Mouse (Mus musculus): ENCODE results near the gene Smarcad1. TPM values are rescaled to one million over a fixed set of nuclear protein-coding genes. Genes with fewer than 3 reads are reported as not detected.
A peak's percentile ranks its signal among the peaks of the same experiment; 100 is the strongest.

Gene Smarcad1
- total and polyA plus RNA-seq, 2 experiments from 2014 or later, result 25.0 to 34.4 TPM

- H3K27me3 ChIP-seq (ENCODE audit: control insufficient read depth, insufficient read depth, low read length), result no peaks in the 10 kb centered on the region
- TF ChIP-seq EP300 (IDR thresholded peaks at IDR 0.05; ENCODE audit: low read depth) (no peak), CTCF (IDR thresholded peaks at IDR 0.05; ENCODE audit: low read depth) (no peak)
- ATAC-seq (ENCODE audit: insufficient read depth, low read depth) (no peak), DNase-seq (ENCODE audit: low spot score) (no peak)
- H3K4me1 ChIP-seq (ENCODE audit: control insufficient read depth, insufficient read depth), result no peaks in the 10 kb centered on the region
- no peak overlapping the region for H3K27ac ChIP-seq (ENCODE audit: low read depth)
- WGBS, result 78% methylated on average over 4 of the region's 4 CpGs
- H3K4me2 ChIP-seq (ENCODE audit: low read depth, low read length), result no peak overlapping the region
- H3K36me3 ChIP-seq (replicated peaks; ENCODE audit: control insufficient read depth, insufficient read depth, low read length), result no peaks in the 10 kb centered on the region
- no peak overlapping the region for H3K9ac ChIP-seq (replicated peaks; ENCODE audit: low read depth, low read length)
- no peak overlapping the region for H3K4me3 ChIP-seq (ENCODE audit: low read depth, low read length)
- H3K9me3 ChIP-seq (replicated peaks; ENCODE audit: control insufficient read depth, low read length), result no peaks in the 10 kb centered on the region
Measured at GRCm38 (mm10) chr6:65146363-65146762, 104.0 kb downstream of the Smarcad1 start.

- no peaks in the 10 kb centered on the region for H3K9me3 ChIP-seq (replicated peaks; ENCODE audit: control insufficient read depth, low read length)
- H3K36me3 ChIP-seq (replicated peaks; ENCODE audit: control insufficient read depth, insufficient read depth, low read length), result no peaks in the 10 kb centered on the region
- H3K27ac ChIP-seq (ENCODE audit: low read depth), result no peak overlapping the region
- peak overlapping the region; percentile 11; the same call in 1 of the 2 replicates for H3K4me3 ChIP-seq (ENCODE audit: low read depth, low read length)
- DNase-seq (ENCODE audit: low spot score) (no peak), ATAC-seq (ENCODE audit: insufficient read depth, low read depth) (no peak)
- no peak overlapping the region for H3K9ac ChIP-seq (replicated peaks; ENCODE audit: low read depth, low read length)
- 14% methylated on average over 22 of the region's 22 CpGs for WGBS
- H3K4me2 ChIP-seq (ENCODE audit: low read depth, low read length), result peak overlapping the region; percentile 47
- TF ChIP-seq CTCF (IDR thresholded peaks at IDR 0.05; ENCODE audit: low read depth) (no peak), EP300 (IDR thresholded peaks at IDR 0.05; ENCODE audit: low read depth) (no peak)
- H3K27me3 ChIP-seq (ENCODE audit: control insufficient read depth, insufficient read depth, low read length), result no peaks in the 10 kb centered on the region
- peaks cover 5% of the 10 kb centered on the region; the same call in 1 of the 2 replicates for H3K4me1 ChIP-seq (ENCODE audit: control insufficient read depth, insufficient read depth)
Measured at GRCm38 (mm10) chr6:65150703-65151102, 108.3 kb downstream of the Smarcad1 start.

GRCm38 (mm10) chr6:65153570-65153969, 111.2 kb downstream of the Smarcad1 start:
- ATAC-seq (ENCODE audit: insufficient read depth, low read depth), result no peak
- 45% methylated on average over 3 of the region's 3 CpGs for WGBS
- no peak overlapping the region for H3K27ac ChIP-seq (ENCODE audit: low read depth)
- H3K27me3 ChIP-seq (ENCODE audit: control insufficient read depth, insufficient read depth, low read length), result no peaks in the 10 kb centered on the region
- TF ChIP-seq EP300 (IDR thresholded peaks at IDR 0.05; ENCODE audit: low read depth) (no peak), CTCF (IDR thresholded peaks at IDR 0.05; ENCODE audit: low read depth) (no peak)
- H3K4me3 ChIP-seq (ENCODE audit: low read depth, low read length), result no peak overlapping the region
- H3K4me2 ChIP-seq (ENCODE audit: low read depth, low read length), result no peak overlapping the region
- no peaks in the 10 kb centered on the region for H3K9me3 ChIP-seq (replicated peaks; ENCODE audit: control insufficient read depth, low read length)
- H3K4me1 ChIP-seq (ENCODE audit: control insufficient read depth, insufficient read depth), result peaks cover 6% of the 10 kb centered on the region; the same call in 1 of the 2 replicates
- H3K36me3 ChIP-seq (replicated peaks; ENCODE audit: control insufficient read depth, insufficient read depth, low read length), result no peaks in the 10 kb centered on the region
- DNase-seq (ENCODE audit: low spot score), result no peak
- H3K9ac ChIP-seq (replicated peaks; ENCODE audit: low read depth, low read length), result no peak overlapping the region

GRCm38 (mm10) chr6:65157042-65157441, 114.7 kb downstream of the Smarcad1 start:
- Histone ChIP-seq H3K9ac (replicated peaks; ENCODE audit: low read depth, low read length) (no peak overlapping the region), H3K4me1 (ENCODE audit: control insufficient read depth, insufficient read depth) (peaks cover 6% of the 10 kb centered on the region; the same call in 1 of the 2 replicates), H3K4me3 (ENCODE audit: low read depth, low read length) (no peak overlapping the region), H3K27ac (ENCODE audit: low read depth) (no peak overlapping the region), H3K36me3 (replicated peaks; ENCODE audit: control insufficient read depth, insufficient read depth, low read length) (no peaks in the 10 kb centered on the region), H3K9me3 (replicated peaks; ENCODE audit: control insufficient read depth, low read length) (no peaks in the 10 kb centered on the region), H3K27me3 (ENCODE audit: control insufficient read depth, insufficient read depth, low read length) (no peaks in the 10 kb centered on the region), H3K4me2 (ENCODE audit: low read depth, low read length) (no peak overlapping the region)
- 84% methylated on average over 4 of the region's 4 CpGs for WGBS
- TF ChIP-seq CTCF (IDR thresholded peaks at IDR 0.05; ENCODE audit: low read depth) (no peak), EP300 (IDR thresholded peaks at IDR 0.05; ENCODE audit: low read depth) (no peak)
- no peak for ATAC-seq (ENCODE audit: insufficient read depth, low read depth)
- no peak for DNase-seq (ENCODE audit: low spot score)

GRCm38 (mm10) chr6:65159381-65159942, 117.1 kb downstream of the Smarcad1 start:
- H3K4me2 ChIP-seq (ENCODE audit: low read depth, low read length), result no peak overlapping the region
- DNase-seq (ENCODE audit: low spot score) (no peak), ATAC-seq (ENCODE audit: insufficient read depth, low read depth) (no peak)
- no peak for TF ChIP-seq CTCF (IDR thresholded peaks at IDR 0.05; ENCODE audit: low read depth)
- no peak for TF ChIP-seq EP300 (IDR thresholded peaks at IDR 0.05; ENCODE audit: low read depth)
- H3K9me3 ChIP-seq (replicated peaks; ENCODE audit: control insufficient read depth, low read length), result no peaks in the 10 kb centered on the region
- no peak overlapping the region for H3K4me3 ChIP-seq (ENCODE audit: low read depth, low read length)
- H3K9ac ChIP-seq (replicated peaks; ENCODE audit: low read depth, low read length), result no peak overlapping the region
- no peaks in the 10 kb centered on the region for H3K36me3 ChIP-seq (replicated peaks; ENCODE audit: control insufficient read depth, insufficient read depth, low read length)
- WGBS, result 59% methylated on average over 4 of the region's 4 CpGs
- H3K27ac ChIP-seq (ENCODE audit: low read depth), result no peak overlapping the region
- peaks cover 6% of the 10 kb centered on the region; the same call in 1 of the 2 replicates for H3K4me1 ChIP-seq (ENCODE audit: control insufficient read depth, insufficient read depth)
- no peaks in the 10 kb centered on the region for H3K27me3 ChIP-seq (ENCODE audit: control insufficient read depth, insufficient read depth, low read length)

- H3K9ac ChIP-seq (replicated peaks; ENCODE audit: low read depth, low read length), result no peak overlapping the region
- H3K9me3 ChIP-seq (replicated peaks; ENCODE audit: control insufficient read depth, low read length), result no peaks in the 10 kb centered on the region
Measured at GRCm38 (mm10) chr6:65164137-65164536, 121.8 kb downstream of the Smarcad1 start.

More at GRCm38 (mm10) chr6:65164137-65164536, 121.8 kb downstream of the Smarcad1 start:
- H3K4me3 ChIP-seq (ENCODE audit: low read depth, low read length), result no peak overlapping the region
- H3K4me2 ChIP-seq (ENCODE audit: low read depth, low read length), result no peak overlapping the region
- H3K36me3 ChIP-seq (replicated peaks; ENCODE audit: control insufficient read depth, insufficient read depth, low read length), result no peaks in the 10 kb centered on the region
- no peak for ATAC-seq (ENCODE audit: insufficient read depth, low read depth)
- TF ChIP-seq EP300 (IDR thresholded peaks at IDR 0.05; ENCODE audit: low read depth) (no peak), CTCF (IDR thresholded peaks at IDR 0.05; ENCODE audit: low read depth) (no peak)
- WGBS, result 66% methylated on average over 6 of the region's 6 CpGs
- H3K27me3 ChIP-seq (ENCODE audit: control insufficient read depth, insufficient read depth, low read length), result no peaks in the 10 kb centered on the region
- peak overlapping the region; percentile 56 for H3K27ac ChIP-seq (ENCODE audit: low read depth)
- DNase-seq (ENCODE audit: low spot score), result no peak
- no peaks in the 10 kb centered on the region for H3K4me1 ChIP-seq (ENCODE audit: control insufficient read depth, insufficient read depth)
